In genomic region chrX:157601450-157601849, GRCm38 (mm10) we compare ENCODE assay signal across 10 mouse cellular contexts. TPM values are rescaled to one million over a fixed set of nuclear protein-coding genes. Genes with fewer than 3 reads are reported as not detected.
DNase-seq lines count a peak whose midpoint lies in the region; ATAC-seq and TF ChIP-seq lines count a peak whose summit lies in the region.
"Had no signal": no experiment of that assay in that cellular context is flagged by ENCODE, and none has a peak within 500 bp of the region (broad histone marks: within the 10 kb centered on the region; RNA-seq: fewer than 3 reads in every experiment).

No protein-coding gene starts in this region.

- H3K4me3 ChIP-seq in kidney, embryonic 16.5 days (ENCODE audit: low read length), result no peak overlapping the region
- H3K4me3 ChIP-seq in ES-E14 (ENCODE audit: insufficient read depth in 1 of 2, low read depth in 1 of 2, low read length in 2 of 2, poor library complexity in 1 of 2, severe bottlenecking in 1 of 2), result peak overlapping the region in 1 of 2 experiments; percentile 15; a peak in 1 of 4 replicates
- H3K4me3 ChIP-seq: embryonic facial prominence, embryonic 13.5 days; limb, embryonic 13.5 days had no signal

- no peak for ATAC-seq in kidney, embryonic 16.5 days (ENCODE audit: low FRiP score, low TSS enrichment)

- no peaks in the 10 kb centered on the region for H3K36me3 ChIP-seq in kidney, embryonic 16.5 days (ENCODE audit: insufficient read depth, low read length)
- no peaks in the 10 kb centered on the region for H3K36me3 ChIP-seq in ES-E14 (ENCODE audit: control insufficient read depth, insufficient read depth, low read length, poor library complexity, severe bottlenecking)
- H3K36me3 ChIP-seq: embryonic facial prominence, embryonic 13.5 days; limb, embryonic 13.5 days had no signal

- H3K9ac ChIP-seq in kidney, embryonic 16.5 days (replicated peaks; ENCODE audit: low read length), result no peak overlapping the region
- H3K9ac ChIP-seq in ES-E14 (ENCODE audit: insufficient read depth, low read depth, low read length, poor library complexity, severe bottlenecking), result no peak overlapping the region
- H3K9ac ChIP-seq: embryonic facial prominence, embryonic 13.5 days; limb, embryonic 13.5 days had no signal

- WGBS in kidney, embryonic 16.5 days, result 7% methylated on average over 3 of the region's 3 CpGs

- no peaks in the 10 kb centered on the region; the same call in 1 of the 2 replicates for H3K27me3 ChIP-seq in kidney, embryonic 16.5 days (ENCODE audit: insufficient read depth, low read length)
- H3K27me3 ChIP-seq: limb, embryonic 13.5 days had no signal

- in situ Hi-C loops in ES-E14 (cut with MboI; ENCODE audit: low sequenced_read_pairs in 2 of 2, unreplicated experiment in 2 of 2), result no loop called here

- no peaks in the 10 kb centered on the region for H3K4me1 ChIP-seq in kidney, embryonic 16.5 days (ENCODE audit: insufficient read depth, low read length)
- H3K4me1 ChIP-seq in ES-E14 (ENCODE audit: control insufficient read depth in 2 of 2, insufficient read depth in 2 of 2, low read length in 2 of 2, poor library complexity in 1 of 2), result peaks cover 0 to 3% of the 10 kb centered on the region in 2 experiments; a peak in 1 of 4 replicates

- peak; percentile 17 for DNase-seq in kidney, adult 11 months
- no peak for DNase-seq in ES-E14 (ENCODE audit: low read depth, low spot score)
- peak; percentile 84 for DNase-seq in brain, adult 2 months (ENCODE audit: low read depth, low spot score)
- DNase-seq in kidney, postnatal 10 days, result peak; percentile 29
- DNase-seq in right cerebral cortex, postnatal 14 days, result peak; percentile 7
- DNase-seq in gastrocnemius, postnatal 4 days (ENCODE audit: low spot score in 2 of 2), result no peak

- no peaks in the 10 kb centered on the region for H3K9me3 ChIP-seq in kidney, embryonic 16.5 days (ENCODE audit: low read length)
- H3K9me3 ChIP-seq in ES-E14 (ENCODE audit: control insufficient read depth, insufficient read depth, low read depth, low read length), result no peaks in the 10 kb centered on the region
- H3K9me3 ChIP-seq: embryonic facial prominence, embryonic 13.5 days; limb, embryonic 13.5 days had no signal

- H3K27ac ChIP-seq in kidney, embryonic 16.5 days (ENCODE audit: low read length), result no peak overlapping the region
- H3K27ac ChIP-seq in ES-E14 (ENCODE audit: insufficient read depth, low read depth, low read length, poor library complexity, severe bottlenecking), result no peak overlapping the region
- H3K27ac ChIP-seq: embryonic facial prominence, embryonic 13.5 days; limb, embryonic 13.5 days had no signal

- no peak overlapping the region for H3K4me2 ChIP-seq in kidney, embryonic 16.5 days (replicated peaks; ENCODE audit: low read depth, low read length)
- H3K4me2 ChIP-seq: embryonic facial prominence, embryonic 13.5 days; limb, embryonic 13.5 days had no signal

TF ChIP-seq in ES-E14, 5 proteins besides CTCF, POLR2A, EP300 and RAD21:
- TF ChIP-seq MAFK (IDR thresholded peaks at IDR 0.05; ENCODE audit: insufficient read depth, low read depth, low read length), result 0 out of 2 replicates have a peak, but pooled peaks have one; percentile 24
- TF ChIP-seq CHD2 (IDR thresholded peaks at IDR 0.05; ENCODE audit: low read depth, low read length), result no peak; the same call in 1 of the 2 replicates
- 0 out of 2 replicates have a peak, but pooled peaks have one; percentile 16 for TF ChIP-seq ZNF384 (IDR thresholded peaks at IDR 0.05; ENCODE audit: low read depth, low read length)
- TF ChIP-seq ZC3H11A (IDR thresholded peaks at IDR 0.05; ENCODE audit: borderline replicate concordance, low read depth, low read length), result no peak
- no peak for TF ChIP-seq HCFC1 (IDR thresholded peaks at IDR 0.05; ENCODE audit: borderline replicate concordance, insufficient read depth, low read length)

RNA-seq across cellular contexts. Expression of gene Mbtps2, which starts 2.9 kb away (rescaled TPM):
- 21.2 and 24.9 TPM in 2 replicates for polyA plus RNA-seq in kidney, embryonic 16.5 days (2015; fragmentation: Nextera tagmentation; extraction: Ambion mirVana)
- total RNA-seq in ES-E14 (2012; rRNA removed), result 17.6 and 23.4 TPM in 2 replicates
- 10 to 100 TPM; 17.0 to 18.4 TPM for total RNA-seq in gastrocnemius, postnatal 4 days (2021)

RNA-seq across cellular contexts. Expression of gene Yy2, which starts 32.7 kb away (rescaled TPM):
- 4.0 and 5.1 TPM in 2 replicates for polyA plus RNA-seq in kidney, embryonic 16.5 days (2015; fragmentation: Nextera tagmentation; extraction: Ambion mirVana)
- total RNA-seq in ES-E14 (2012; rRNA removed), result 9.4 and 10.1 TPM in 2 replicates
- under 1 TPM in 1 of 2 experiments, not detected in 1; 0.10 TPM for total RNA-seq in gastrocnemius, postnatal 4 days (2021)
- polyA plus RNA-seq: spleen, adult 2 months had no signal

Comparison
In these comparisons a context has a peak if more than half of its experiments do, and no peak if none do; other contexts are left out.
1. DNase-seq: peak in kidney, adult 11 months (single experiment), brain, adult 2 months (single experiment), kidney, postnatal 10 days (single experiment) and right cerebral cortex, postnatal 14 days (single experiment); none in ES-E14 (single experiment) and gastrocnemius, postnatal 4 days (0 of 2).